Mouse (Mus musculus): ENCODE measurements around the gene Fignl2.

Fignl2 gene

DNA sequence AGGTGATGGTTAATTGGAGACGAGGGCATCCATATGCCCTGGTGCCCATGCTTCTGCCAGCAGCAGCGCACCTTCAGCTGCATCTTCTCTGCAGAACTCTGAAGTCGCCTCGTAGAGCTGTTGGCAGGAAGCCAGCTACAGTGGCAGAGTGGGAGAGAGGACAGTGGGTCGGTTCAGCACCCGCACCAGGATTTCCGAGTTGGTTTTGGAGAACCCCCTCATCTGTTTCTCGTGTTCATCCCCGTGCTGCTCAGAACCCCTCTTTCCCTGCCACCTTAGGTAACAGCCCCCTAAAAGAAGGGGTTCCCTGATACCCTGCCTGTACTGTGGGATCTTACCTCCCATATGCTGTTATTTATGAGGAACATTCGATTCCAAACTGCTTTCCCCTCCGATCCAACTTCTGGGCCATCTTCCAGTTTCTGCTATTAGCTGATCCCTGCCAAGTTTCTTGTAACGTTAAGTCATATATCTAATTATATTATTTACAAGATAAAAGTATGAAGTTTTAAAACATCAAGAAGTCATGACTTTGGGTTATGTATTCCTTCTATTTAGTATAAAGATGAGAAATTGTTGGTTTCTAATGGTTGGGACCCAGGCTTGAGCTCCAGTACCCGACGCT lies 69.9 kb downstream of the Fignl2 start:
- no peak for DNase-seq

DNA sequence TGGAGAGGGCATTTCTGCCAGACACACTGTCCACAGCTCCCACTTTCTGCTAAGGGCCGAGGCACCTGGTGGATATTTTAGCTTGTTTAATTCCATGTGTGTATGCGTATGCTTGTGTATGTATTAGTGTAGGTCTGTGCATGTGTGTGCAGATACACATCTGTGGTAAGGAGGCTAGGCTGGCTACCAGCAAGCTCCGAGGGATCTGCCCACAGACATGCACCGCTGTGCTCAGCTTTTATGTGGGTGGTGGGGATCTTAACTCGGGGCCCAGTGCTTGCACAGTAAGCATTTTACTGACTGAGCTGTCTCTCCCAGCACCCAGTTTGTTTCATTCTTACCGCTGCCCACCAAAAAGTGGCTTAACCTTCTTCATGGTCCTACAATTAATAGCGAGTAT lies 71.1 kb downstream of the Fignl2 start:
- no peak for DNase-seq

DNA sequence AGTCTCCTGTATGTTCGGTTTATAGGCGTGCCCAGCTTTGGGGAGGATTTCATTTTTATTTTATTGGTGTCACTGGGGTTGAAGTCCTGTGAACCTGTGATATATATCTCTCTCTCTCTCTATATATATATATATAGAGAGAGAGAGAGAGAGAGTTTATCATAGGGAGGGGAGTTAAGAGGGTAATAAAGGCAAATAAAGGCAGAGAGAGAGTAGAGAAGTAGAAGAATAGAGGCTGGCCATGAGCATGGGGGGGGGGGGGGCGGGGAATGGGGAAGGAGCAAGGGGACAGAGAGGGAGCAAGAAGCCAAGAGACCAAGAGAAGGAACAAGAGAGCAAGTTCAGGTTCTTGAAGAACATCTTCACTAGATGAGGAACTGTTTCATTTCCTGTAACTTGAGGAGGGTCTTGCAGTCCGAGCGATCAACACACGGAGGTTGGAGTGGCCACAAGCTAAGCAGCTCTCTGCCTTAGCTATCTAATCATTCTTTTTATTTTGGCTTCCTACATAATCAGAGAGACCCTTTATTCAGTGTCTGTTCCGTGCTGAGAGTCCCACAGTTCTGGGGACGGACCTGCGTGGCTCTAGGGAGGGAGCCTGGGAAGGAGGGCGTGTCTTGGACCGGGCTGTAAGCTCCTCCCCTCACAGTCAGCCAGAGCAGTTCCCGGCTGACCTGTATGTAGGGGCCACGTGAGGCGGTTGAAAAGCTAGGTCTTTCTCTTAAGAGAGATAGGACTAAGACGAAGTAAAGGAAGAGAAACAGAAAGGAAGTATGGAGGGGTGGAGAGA lies 71.9 kb downstream of the Fignl2 start:
- no peak for DNase-seq

DNA sequence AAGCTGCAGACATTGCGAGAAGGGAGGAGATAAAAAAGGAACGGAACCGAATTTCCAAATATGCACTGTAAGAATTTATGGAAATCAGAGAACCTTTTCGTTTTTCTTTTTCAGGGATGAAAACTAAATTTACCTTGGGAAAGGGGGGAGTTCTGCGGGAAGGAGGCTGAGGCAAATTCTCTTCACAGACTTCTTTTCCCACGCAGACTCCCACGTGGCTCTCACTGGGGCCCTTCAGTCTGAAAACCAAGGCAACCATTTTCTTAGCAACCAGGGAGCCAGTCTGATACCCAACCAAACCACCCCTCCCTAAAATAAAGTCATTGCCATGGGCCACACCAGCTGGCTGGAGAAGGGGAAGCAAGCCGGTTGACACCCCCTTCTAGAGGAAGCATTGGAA lies 72.7 kb downstream of the Fignl2 start:
- no peak for DNase-seq

DNA sequence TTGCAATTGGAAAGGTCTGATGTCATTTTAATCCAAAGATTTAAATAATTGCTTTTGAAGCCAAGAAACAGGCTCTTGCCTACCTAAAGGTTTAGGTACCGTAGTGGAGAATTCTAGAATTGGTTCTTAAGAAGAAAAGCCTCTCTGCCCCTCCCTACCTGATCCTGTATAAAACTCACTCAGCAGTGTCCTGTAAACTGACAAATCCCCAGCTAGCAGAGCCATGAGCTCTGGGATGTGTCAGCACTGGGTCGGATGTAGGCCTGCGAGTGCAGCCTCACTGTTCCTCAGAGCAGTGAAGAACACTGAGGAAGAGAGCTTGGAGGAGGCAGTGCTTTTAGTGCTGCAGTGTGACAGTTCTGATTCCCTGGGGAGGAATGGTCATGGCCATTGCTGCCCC lies 73.8 kb downstream of the Fignl2 start:
- DNase-seq, result no peak

DNA sequence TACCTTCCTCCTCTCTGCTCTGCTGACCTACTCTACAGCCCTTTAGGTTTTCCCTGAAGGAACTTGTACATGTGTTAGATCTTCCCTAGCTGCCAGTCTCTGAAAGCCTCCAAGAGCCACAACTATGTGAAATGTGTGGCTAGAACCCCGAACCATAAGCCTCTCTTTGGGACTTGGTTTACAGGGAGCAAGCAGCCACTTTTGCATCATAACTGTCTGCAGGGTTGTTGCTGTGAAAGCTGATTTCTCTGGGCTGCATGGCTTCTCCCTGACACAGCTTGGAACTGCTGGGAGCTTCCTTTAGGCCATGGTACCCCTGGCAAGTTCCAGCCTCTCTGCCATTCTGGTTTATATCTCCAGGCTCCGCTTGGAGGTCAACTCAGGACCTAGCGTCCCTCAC lies 75.9 kb downstream of the Fignl2 start:
- DNase-seq, result no peak

DNA sequence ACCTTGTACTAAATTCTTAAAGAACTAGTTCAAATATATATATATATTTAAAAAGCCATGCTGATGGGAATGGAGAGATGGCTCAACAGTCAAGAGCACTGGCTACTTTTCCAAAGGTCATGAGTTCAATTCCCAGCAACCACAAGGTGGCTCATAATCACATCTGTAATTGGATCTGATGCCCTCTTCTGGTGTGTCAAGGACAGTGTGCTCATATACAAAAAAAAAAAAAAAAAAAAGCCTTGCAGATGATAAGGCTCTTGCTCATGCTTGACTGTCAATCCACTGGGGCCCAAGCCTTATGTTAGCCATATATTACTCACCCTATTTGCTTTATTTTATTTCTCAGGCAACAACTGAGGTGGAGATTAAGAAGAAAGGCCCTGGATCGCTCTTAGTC lies 76.7 kb downstream of the Fignl2 start:
- DNase-seq, result no peak
